Mouse (Mus musculus) erythroblast, embryonic 14.5 days (primary cell): Measurements from ENCODE around the gene Gm4871. TPM values are rescaled to one million over a fixed set of nuclear protein-coding genes. Genes with fewer than 3 reads are reported as not detected.
"Not testable (repeated sequence)": the region's sequence is repeated elsewhere in the genome, so short reads cannot be mapped to it uniquely, and the experiment has no call there.

Source experiments
- H3K27me3 ChIP-seq: 2 replicates; pipeline ENCODE4 v1.6.1; 2012; ENCODE audit warnings: inconsistent platforms; ENCODE audit not compliant: control insufficient read depth
- H3K36me3 ChIP-seq: 2 replicates; pipeline ENCODE4 v1.6.1; 2012; ENCODE audit warnings: mild to moderate bottlenecking, inconsistent platforms; ENCODE audit not compliant: control insufficient read depth
- H3K4me1 ChIP-seq: 2 replicates; pipeline ENCODE4 v1.6.1; 2012; ENCODE audit warnings: inconsistent platforms; ENCODE audit not compliant: control insufficient read depth
- H3K4me3 ChIP-seq: replicated peaks from 2 replicates; pipeline ENCODE3; 2012; ENCODE audit warnings: moderate library complexity, mild to moderate bottlenecking, inconsistent platforms
- H3K9me3 ChIP-seq: 2 replicates; pipeline ENCODE4 v1.6.1; 2012; ENCODE audit warnings: low read length, inconsistent platforms, mixed read lengths; ENCODE audit not compliant: control insufficient read depth
- GATA1 ChIP-seq: IDR thresholded peaks from 2 replicates; pipeline ENCODE4 v1.6.1; 2012; ENCODE audit warnings: low read length, inconsistent platforms, mixed read lengths
- TAL1 ChIP-seq: IDR thresholded peaks from 3 replicates; pipeline ENCODE4 v1.6.1; 2012; ENCODE audit warnings: low read length, inconsistent platforms, mixed read lengths
- polyA plus RNA-seq: library from polyadenylated mRNA; stranded (reverse); fragments of >175 nt; gene quantifications from 2 replicates; pipeline ENCODE4 v1.2.3, GENCODE M21; 2012

Gene Gm4871
- not detected in 2 replicates for polyA plus RNA-seq

DNA sequence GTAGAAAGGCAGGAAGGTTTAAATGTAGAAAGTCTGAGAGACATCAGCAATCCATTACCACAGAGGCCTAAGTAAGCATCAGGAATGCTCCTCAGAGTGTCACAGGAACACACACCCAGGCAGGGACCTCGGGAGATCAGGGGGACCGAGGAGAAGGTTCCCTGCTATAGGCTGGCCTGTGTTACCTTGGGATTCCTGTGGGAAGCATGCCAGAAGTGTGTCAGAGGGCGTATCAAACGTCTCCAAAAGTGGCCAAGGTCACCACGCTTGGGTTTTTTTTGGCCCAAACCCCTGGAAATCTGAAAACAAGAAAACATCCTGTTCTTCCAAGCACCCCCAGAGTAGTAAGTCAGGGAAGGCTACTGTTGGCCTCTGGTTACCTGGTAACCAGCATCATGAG is at the start of gene Gm4871:
Gene Gm4871 (minus strand): TSS at position 364 of the 400 bp plus-strand sequence.
- H3K4me1 ChIP-seq, H3K9me3 ChIP-seq, H3K27me3 ChIP-seq: not testable (repeated sequence)

DNA sequence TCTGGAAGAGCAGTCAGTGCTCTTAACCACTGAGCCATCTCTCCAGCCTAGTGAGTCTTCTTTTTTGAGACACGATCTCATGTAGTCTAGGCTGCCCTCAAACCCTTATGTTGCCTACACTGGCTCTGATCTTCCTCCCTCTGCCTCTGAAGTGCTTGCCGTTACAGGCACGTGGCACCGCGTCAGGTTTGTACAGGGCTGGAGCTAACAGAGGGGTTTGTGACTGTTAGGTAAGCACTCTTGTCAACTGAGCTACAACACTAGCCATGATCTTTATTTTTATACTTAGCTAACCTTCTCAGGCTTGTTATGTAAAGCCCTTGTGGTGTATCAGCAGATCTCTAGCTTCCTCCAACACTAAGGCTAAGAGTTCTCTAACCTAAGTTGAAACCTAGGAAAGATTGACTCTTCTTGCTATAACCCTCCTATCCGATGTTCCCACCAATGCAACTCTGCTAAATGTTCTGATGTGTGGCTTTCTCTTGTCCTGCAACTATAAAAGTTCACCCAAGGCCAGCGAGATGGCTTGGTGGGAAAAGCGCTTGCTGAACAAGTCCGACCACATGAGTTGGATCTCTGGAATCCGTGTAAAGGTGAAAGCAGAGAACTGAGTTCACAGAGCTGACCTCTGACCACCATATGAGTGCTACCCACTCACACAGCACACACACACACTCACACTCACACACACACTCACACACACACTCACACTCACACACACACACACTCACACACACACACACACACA is 49.5 kb upstream of the Gm4871 start:
- H3K9me3 ChIP-seq = no peaks in the 10 kb centered on the region
- no peak overlapping the region for H3K4me3 ChIP-seq
- peaks cover 7% of the 10 kb centered on the region for H3K36me3 ChIP-seq
- H3K4me1 ChIP-seq = peaks cover 22% of the 10 kb centered on the region
- H3K27me3 ChIP-seq = no peaks in the 10 kb centered on the region
- TF ChIP-seq GATA1 = no peak
- TF ChIP-seq TAL1 = no peak

More for the DNA sequence above, at the start of gene Gm4871:
- H3K36me3 ChIP-seq, H3K4me3 ChIP-seq: not testable (repeated sequence)

DNA sequence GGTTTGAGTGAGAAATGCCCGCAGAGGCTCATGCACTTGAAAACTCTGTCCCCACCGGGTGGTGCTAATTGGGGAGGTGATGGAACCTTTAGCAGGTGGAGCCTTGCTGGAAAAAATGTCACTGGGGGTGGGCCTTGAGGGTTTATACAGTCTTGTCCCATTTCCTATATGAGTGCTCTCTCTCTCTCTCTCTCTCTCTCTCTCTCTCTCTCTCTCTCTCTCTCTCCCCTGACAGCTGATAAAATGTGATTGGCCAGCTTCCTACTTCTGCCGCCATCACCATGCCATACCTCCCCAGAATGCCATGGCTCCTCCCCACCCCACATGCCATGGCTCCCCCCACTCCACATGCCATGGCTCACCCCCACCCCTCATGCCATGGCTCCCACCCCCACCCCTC is 42.5 kb upstream of the Gm4871 start:
- no peaks in the 10 kb centered on the region for H3K4me1 ChIP-seq
- no peak for TF ChIP-seq TAL1
- no peak for TF ChIP-seq GATA1
- H3K27me3 ChIP-seq = no peaks in the 10 kb centered on the region
- H3K9me3 ChIP-seq = no peaks in the 10 kb centered on the region
- H3K4me3 ChIP-seq = no peak overlapping the region
- H3K36me3 ChIP-seq = no peaks in the 10 kb centered on the region

DNA sequence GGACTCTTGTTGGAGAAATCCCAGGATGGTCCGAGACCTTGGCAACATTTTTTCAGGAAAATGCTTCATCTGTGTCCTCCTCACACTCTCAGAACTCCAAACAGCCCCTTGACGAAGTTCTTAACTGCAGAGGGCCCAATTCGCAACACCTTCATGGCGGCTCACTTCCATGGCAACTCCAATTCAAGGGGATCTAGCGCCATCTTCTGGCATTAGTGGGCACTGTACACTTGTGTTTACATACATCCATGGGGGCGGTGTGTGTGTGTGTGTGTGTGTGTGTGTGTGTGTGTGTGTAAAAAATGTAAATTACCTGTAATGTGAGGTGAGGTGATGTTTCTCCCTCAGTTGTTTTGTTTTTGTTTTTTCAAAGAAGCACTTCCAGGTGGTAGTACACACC is 38.8 kb upstream of the Gm4871 start:
- TF ChIP-seq TAL1 (no peak), GATA1 (no peak)
- Histone ChIP-seq H3K4me1 (no peaks in the 10 kb centered on the region), H3K27me3 (no peaks in the 10 kb centered on the region), H3K4me3 (no peak overlapping the region), H3K36me3 (no peaks in the 10 kb centered on the region), H3K9me3 (no peaks in the 10 kb centered on the region)

DNA sequence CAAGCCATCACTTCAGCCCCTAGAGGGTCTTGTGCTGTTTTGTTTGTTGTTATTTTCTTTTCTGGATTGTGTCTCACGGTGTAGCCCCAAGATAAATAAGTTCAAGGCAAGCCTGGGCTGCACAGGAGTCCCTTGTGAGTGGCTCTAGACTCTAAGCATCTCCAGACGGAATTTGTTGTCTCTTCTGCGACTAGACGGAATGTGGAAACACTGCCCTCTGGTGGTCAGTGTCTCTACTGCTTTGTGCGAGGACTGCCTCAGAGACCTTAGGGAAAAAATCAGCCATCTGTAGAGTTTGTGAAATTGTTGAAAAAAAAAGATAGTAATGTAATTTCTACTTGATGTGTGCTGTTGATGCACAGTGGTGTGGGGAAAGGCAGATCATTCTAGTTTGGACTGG is 37.2 kb upstream of the Gm4871 start:
- Histone ChIP-seq H3K4me1 (no peaks in the 10 kb centered on the region), H3K9me3 (no peaks in the 10 kb centered on the region), H3K27me3 (no peaks in the 10 kb centered on the region), H3K4me3 (no peak overlapping the region), H3K36me3 (no peaks in the 10 kb centered on the region)
- TF ChIP-seq TAL1 (no peak), GATA1 (no peak)

DNA sequence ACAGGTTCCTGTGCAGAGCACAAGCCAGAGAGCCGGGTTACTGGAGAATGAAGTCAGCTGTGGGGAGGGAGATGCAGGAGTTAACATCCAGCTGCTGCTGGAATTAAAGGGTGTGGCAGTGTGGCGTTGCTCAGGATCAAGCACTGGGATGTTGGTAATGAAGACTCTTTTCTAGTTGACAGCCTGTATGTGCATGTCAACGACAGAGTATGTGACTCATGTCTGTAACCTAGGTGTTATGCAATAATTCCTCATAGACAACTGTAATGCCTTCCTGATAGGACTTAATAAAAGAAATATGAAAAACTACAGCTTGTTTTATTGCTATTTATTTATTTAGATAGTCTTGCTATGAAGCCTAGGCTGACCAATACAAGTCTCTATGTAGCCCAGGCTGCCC is 36.3 kb upstream of the Gm4871 start:
- Histone ChIP-seq H3K4me1 (no peaks in the 10 kb centered on the region), H3K36me3 (no peaks in the 10 kb centered on the region), H3K9me3 (no peaks in the 10 kb centered on the region), H3K4me3 (no peak overlapping the region), H3K27me3 (no peaks in the 10 kb centered on the region)
- no peak for TF ChIP-seq TAL1
- no peak for TF ChIP-seq GATA1

DNA sequence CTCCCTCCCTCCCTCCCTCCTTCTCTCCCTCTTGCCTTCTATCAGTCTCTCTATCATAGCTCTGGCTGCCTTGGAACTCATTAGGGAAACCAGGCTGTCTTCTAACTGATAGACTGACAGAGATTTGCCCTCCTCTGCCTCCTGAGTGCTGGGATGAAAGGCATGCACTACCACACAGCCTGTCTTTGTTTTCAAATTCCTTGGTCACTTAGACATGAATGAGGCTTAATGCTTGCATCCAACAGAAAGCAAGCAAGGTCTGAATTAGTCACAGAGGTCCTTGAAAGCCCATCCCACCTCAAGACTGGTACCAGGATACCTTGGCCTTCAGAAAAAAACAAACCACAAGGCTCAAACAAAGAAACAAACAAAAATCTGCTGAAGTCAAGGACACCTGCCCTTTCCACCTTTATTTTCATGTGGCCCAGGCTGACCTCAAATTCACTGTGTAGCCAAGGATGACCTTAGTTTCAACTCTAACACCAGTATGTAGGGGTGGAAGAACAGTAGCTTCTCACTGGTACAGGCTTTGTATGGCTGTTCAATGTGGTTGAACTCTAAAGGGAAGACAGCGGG is 32.3 kb upstream of the Gm4871 start:
- no peaks in the 10 kb centered on the region for H3K9me3 ChIP-seq
- no peaks in the 10 kb centered on the region for H3K4me1 ChIP-seq
- TF ChIP-seq GATA1 = no peak
- no peaks in the 10 kb centered on the region for H3K36me3 ChIP-seq
- H3K27me3 ChIP-seq = no peaks in the 10 kb centered on the region
- H3K4me3 ChIP-seq = no peak overlapping the region

DNA sequence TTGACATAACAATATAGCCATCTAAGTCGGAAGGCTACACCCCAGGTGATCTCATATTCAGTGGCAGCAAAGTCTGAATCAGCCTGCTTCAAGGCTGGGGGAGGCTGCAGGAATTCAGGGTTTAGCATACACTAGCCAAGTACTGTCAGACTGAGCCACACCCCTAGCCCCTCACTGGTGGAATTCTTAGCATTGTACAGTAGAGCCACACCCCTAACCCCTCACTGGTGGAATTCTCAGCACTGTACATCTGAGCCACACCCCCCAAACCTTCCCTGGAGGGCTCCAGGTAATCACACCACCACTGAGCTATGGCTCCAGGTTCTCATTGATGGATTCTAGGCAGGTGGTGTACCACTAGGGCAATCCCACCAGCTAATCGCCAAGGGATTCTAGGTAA is 27.0 kb upstream of the Gm4871 start:
- Histone ChIP-seq H3K36me3 (no peaks in the 10 kb centered on the region), H3K27me3 (no peaks in the 10 kb centered on the region), H3K4me3 (no peak overlapping the region), H3K9me3 (no peaks in the 10 kb centered on the region), H3K4me1 (no peaks in the 10 kb centered on the region; the same call in 1 of the 2 replicates)
- TF ChIP-seq TAL1 (no peak), GATA1 (no peak)

DNA sequence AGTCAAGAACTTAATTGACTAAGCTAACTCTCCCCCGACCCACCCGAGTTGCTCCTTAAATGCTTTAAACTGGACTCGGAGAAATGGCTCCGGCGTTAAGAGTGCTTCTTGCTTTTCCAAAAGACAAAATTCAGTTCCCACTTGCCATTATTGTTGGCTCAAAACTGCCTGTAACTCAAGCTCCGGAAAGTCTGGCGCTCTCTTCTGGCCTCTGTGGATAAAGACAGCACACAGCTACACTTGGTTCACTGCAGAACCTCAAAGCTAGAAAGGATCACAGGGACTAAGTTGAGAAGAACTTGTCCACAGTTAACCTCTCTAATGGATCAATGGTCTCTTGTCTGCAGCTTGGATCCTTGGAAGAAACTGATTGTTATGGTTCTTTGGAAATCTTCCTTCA is 26.2 kb upstream of the Gm4871 start:
- Histone ChIP-seq H3K4me3 (no peak overlapping the region), H3K4me1 (peaks cover 5% of the 10 kb centered on the region), H3K36me3 (no peaks in the 10 kb centered on the region), H3K9me3 (no peaks in the 10 kb centered on the region), H3K27me3 (no peaks in the 10 kb centered on the region)
- no peak for TF ChIP-seq TAL1
- no peak for TF ChIP-seq GATA1

DNA sequence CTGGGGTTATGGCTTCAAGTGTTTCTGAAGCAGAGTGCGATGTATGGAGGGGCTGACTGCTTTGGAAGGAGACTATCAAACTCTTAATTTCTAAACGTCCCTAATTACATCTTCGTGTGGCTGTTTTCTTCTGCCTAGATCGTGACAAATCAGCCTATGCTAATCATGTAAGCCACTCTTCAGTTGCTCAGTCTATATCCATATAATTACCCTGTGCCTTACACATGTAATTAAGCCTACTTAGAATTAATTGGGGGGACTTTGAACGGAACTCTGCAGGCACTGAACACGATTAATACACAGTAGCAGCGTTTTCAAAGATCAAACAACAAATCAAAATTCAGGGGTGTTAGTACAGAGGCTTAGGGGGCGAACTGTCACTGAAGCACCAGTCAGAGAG is 25.4 kb upstream of the Gm4871 start:
- Histone ChIP-seq H3K4me3 (no peak overlapping the region), H3K9me3 (no peaks in the 10 kb centered on the region), H3K27me3 (no peaks in the 10 kb centered on the region), H3K4me1 (peaks cover 5% of the 10 kb centered on the region), H3K36me3 (no peaks in the 10 kb centered on the region)
- no peak for TF ChIP-seq TAL1
- TF ChIP-seq GATA1 = no peak

DNA sequence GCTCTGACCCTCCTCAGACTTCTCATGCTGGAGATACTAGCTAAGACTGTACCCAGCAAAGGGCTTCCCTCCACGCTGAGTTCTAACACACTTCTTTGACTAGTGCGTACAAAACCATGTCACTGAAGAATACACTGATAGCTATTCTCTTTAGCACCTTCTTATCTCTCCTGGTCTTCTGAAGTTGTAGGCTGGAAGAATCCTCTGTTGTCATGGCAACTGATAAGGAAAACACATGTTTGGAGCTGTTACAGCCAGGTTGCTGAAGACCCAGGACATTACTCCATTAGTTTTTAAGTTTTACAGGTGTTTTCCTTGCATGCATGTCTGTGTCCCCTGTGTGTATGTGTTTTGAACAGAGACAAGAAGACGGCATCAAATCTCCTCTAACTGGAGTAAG is 21.6 kb upstream of the Gm4871 start:
- not testable (repeated sequence) for H3K4me1 ChIP-seq

DNA sequence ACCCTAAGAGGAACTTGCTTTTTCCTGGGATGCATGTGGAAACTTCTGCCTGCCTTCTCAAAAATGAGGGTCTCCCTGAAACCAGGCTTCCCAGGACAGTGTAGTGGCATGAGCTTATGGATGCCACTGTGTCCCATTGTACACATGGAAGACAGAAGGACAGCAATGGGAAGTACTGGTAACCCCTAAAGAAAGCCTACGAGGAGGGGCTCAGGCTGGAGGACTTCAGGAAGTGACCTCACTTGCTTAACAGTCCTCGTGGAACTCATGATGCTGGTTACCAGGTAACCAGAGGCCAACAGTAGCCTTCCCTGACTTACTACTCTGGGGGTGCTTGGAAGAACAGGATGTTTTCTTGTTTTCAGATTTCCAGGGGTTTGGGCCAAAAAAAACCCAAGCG is 10.1 kb upstream of the Gm4871 start, which contains the start of gene 1700018F24Rik:
Gene 1700018F24Rik (plus strand): TSS at position 301 of the 400 bp plus-strand sequence.
- not testable (repeated sequence) for H3K9me3 ChIP-seq, H3K36me3 ChIP-seq, H3K27me3 ChIP-seq, H3K4me3 ChIP-seq, H3K4me1 ChIP-seq

More for the DNA sequence above, 21.6 kb upstream of the Gm4871 start:
- H3K9me3 ChIP-seq, H3K27me3 ChIP-seq, H3K4me3 ChIP-seq, H3K36me3 ChIP-seq: not testable (repeated sequence)
